Mouse (Mus musculus) heart, postnatal 4 days (tissue): ENCODE results near the gene Bfsp2. TPM values are rescaled to one million over a fixed set of nuclear protein-coding genes. Genes with fewer than 3 reads are reported as not detected.

Experiments used
- DNase-seq: peaks from one replicate; pipeline ENCODE4 v3.0.0; 2021
- total RNA-seq, 2 experiments: library from RNA; stranded (reverse); gene quantifications; 2 replicates each; pipeline ENCODE4 v1.2.3; 2021

Bfsp2 gene
- total RNA-seq, 2 experiments from 2014 or later, result 0.38 to 0.88 TPM

DNA sequence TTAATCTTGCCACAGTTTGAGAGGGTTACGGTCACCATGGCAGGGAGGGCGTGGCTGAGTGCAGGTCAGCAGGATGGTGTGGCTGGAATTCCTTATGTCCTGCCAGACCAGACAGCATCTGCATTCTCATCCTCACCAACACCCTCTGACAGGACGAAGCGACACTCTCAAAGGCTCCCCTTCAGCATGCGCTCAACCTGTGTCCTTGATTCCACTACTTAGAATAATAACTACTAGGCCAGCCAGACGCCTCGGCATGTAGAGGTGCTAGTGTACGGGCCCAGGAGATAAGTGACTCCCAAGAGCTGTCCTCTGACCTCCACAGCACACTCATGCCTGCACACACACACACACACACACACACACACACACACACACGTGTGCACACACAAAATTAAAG, 101.0 kb downstream of the Bfsp2 start:
- DNase-seq, result no peak

DNA sequence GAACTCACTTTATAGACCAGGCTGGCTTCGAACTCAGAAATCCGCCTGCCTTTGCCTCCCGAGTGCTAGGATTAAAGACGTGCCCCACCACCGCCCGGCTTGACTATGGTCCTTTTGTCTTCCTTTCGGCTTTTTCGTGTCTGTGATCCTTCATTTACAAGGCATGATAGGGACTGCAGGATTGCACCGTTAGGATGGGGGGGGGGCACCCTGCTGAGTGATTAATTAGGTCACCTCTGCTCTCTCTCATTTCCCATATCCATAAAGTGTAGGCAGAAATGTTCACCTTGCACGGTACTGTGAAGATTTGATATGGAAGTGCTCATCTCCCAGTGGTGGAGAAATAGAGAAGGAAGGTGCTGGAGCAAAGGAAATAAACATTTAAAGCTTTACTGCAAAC, 101.5 kb downstream of the Bfsp2 start:
- no peak for DNase-seq

DNA sequence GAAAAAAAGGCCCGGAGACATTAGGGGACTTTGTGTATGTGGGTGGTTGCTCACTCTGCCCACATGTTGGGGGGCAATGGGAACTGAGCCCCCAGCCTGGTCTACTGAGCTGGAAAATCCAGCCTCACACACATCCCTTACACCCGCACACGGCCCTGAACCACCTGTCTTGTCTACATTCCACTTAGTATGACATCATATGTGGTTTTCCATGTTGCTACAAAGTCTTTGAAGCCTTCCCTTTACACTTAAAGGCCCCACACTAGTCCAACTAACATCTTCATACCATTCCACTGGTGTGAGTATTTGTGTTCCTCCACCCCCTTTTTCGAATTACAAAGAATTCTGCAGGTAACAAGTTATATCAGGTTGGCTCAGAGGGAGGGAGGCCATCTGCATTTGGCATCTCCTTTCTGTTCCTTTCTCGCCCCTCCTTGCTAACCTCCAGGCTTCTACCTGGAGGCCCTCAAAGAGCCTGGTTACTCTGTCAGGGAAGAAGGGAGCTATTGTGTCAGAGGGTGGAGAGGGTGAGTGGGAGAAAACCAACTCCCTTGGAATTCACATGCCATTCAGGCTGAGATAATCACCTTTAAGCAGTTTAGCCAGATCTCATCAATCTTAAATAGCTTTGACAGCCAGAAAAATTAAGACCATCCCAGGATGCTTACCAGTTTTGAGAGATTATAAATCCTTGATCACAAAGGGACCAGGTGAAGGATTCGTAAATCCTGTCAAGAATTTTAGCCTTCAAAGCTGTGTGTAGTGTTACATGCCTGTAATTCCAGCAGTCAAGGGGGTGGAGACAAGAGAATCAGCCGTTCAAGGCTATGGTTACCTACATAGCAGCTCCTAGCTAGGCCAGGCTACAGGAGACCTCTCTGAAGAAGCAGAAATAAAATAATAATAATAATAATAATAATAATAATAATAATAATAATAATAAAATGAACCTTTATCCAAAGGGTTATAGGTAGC, 103.6 kb downstream of the Bfsp2 start:
- DNase-seq, result no peak

Other genes with a start within 250 kb of the Bfsp2 start
- 10 to 100 TPM; 19.2 to 21.1 TPM for gene Trf, start 250.0 kb downstream of the Bfsp2 start, total RNA-seq
- gene 1300017J02Rik, start 175.3 kb downstream of the Bfsp2 start, total RNA-seq, result under 1 TPM; 0.23 to 0.48 TPM
- 10 to 100 TPM; 58.6 to 65.2 TPM for gene Topbp1, start 175.2 kb downstream of the Bfsp2 start, total RNA-seq
- 100 to 1,000 TPM; 143 to 145 TPM for gene Cdv3, start 114.6 kb downstream of the Bfsp2 start, total RNA-seq